In the genomic region with DNA sequence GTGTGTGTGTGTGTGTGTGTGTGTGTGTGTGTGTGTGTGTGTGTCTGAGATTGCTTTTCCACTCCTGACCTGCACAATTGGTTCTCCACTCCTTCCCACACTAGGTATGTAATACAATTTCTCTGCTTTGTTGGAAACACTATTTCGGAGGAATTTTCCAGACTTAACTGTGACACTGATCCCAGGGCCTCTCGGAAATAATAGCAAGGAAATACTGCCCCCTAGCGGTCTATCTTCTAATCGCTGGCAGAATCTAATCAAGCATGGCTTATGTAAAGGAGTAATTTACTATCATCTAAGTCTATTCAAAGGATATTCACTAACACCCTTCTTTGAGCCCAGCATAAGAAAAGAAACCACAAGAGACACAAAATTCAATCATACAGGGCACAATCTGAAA, we compare ENCODE assay signal across 9 mouse cellular contexts. TPM values are rescaled to one million over a fixed set of nuclear protein-coding genes. Genes with fewer than 3 reads are reported as not detected.
DNase-seq lines count a peak whose midpoint lies in the region; ATAC-seq and TF ChIP-seq lines count a peak whose summit lies in the region.
"Had no signal": no experiment of that assay in that cellular context is flagged by ENCODE, and none has a peak within 500 bp of the region (broad histone marks: within the 10 kb centered on the region; RNA-seq: fewer than 3 reads in every experiment).

No protein-coding gene starts in this region.

- ATAC-seq in kidney, embryonic 16.5 days (ENCODE audit: low FRiP score, low TSS enrichment), result no peak
- ATAC-seq in midbrain, embryonic 15.5 days (replicated peaks), result peak; percentile 33; the same call in 1 of the 2 replicates
- ATAC-seq in inflammation-experienced regulatory T-cells, adult 6 months, result no peak

- DNase-seq in kidney, adult 2 months, result peak; percentile 61
- peak; percentile 82 for DNase-seq in NIH3T3 (ENCODE audit: low read depth)
- peak; percentile 78 to 90 for DNase-seq in cerebellum, postnatal 10 days
- peak; percentile 26 to 61 for DNase-seq in gastrocnemius, postnatal 4 days (ENCODE audit: low spot score in 2 of 2)
- DNase-seq in left cerebral cortex, adult 18-20 months (ENCODE audit: low spot score in 2 of 2), result peak; percentile 73 to 83

- H3K36me3 ChIP-seq in kidney, adult 2 months (ENCODE audit: control insufficient read depth, insufficient read depth, low read length), result no peaks in the 10 kb centered on the region
- H3K36me3 ChIP-seq in kidney, embryonic 16.5 days (ENCODE audit: insufficient read depth, low read length), result no peaks in the 10 kb centered on the region
- no peaks in the 10 kb centered on the region for H3K36me3 ChIP-seq in midbrain, embryonic 15.5 days (replicated peaks)
- H3K36me3 ChIP-seq: embryonic facial prominence, embryonic 13.5 days had no signal

- H3K4me3 ChIP-seq in kidney, adult 2 months (ENCODE audit: insufficient read depth, low read depth, low read length), result no peak overlapping the region
- H3K4me3 ChIP-seq in kidney, embryonic 16.5 days (ENCODE audit: low read length), result no peak overlapping the region
- no peak overlapping the region for H3K4me3 ChIP-seq in midbrain, embryonic 15.5 days
- H3K4me3 ChIP-seq: embryonic facial prominence, embryonic 13.5 days had no signal

- H3K9me3 ChIP-seq in kidney, embryonic 16.5 days (ENCODE audit: low read length), result no peaks in the 10 kb centered on the region
- H3K9me3 ChIP-seq in midbrain, embryonic 15.5 days, result no peaks in the 10 kb centered on the region
- H3K9me3 ChIP-seq: embryonic facial prominence, embryonic 13.5 days had no signal

- WGBS in kidney, adult 2 months, result 5% methylated on average over 4 of the region's 4 CpGs
- WGBS in kidney, embryonic 16.5 days, result 5% methylated on average over 4 of the region's 4 CpGs
- WGBS in midbrain, embryonic 15.5 days, result 6% methylated on average over 4 of the region's 4 CpGs

- TF ChIP-seq POLR2A in kidney, adult 2 months (IDR thresholded peaks at IDR 0.05; ENCODE audit: low read depth, low read length), result no peak

- H3K4me2 ChIP-seq in kidney, embryonic 16.5 days (replicated peaks; ENCODE audit: low read depth, low read length), result no peak overlapping the region
- no peak overlapping the region for H3K4me2 ChIP-seq in midbrain, embryonic 15.5 days
- H3K4me2 ChIP-seq: embryonic facial prominence, embryonic 13.5 days had no signal

- no peak overlapping the region for H3K27ac ChIP-seq in kidney, adult 2 months (ENCODE audit: insufficient read depth, low read depth, low read length)
- no peak overlapping the region for H3K27ac ChIP-seq in kidney, embryonic 16.5 days (ENCODE audit: low read length)
- no peak overlapping the region for H3K27ac ChIP-seq in midbrain, embryonic 15.5 days
- H3K27ac ChIP-seq: embryonic facial prominence, embryonic 13.5 days had no signal

- no peaks in the 10 kb centered on the region for H3K27me3 ChIP-seq in kidney, adult 2 months (replicated peaks; ENCODE audit: control insufficient read depth, insufficient read depth, low read length)
- H3K27me3 ChIP-seq in kidney, embryonic 16.5 days (ENCODE audit: insufficient read depth, low read length), result no peaks in the 10 kb centered on the region
- no peaks in the 10 kb centered on the region for H3K27me3 ChIP-seq in midbrain, embryonic 15.5 days (replicated peaks)
- H3K27me3 ChIP-seq: embryonic facial prominence, embryonic 13.5 days had no signal

- H3K9ac ChIP-seq in kidney, embryonic 16.5 days (replicated peaks; ENCODE audit: low read length), result no peak overlapping the region
- H3K9ac ChIP-seq in midbrain, embryonic 15.5 days, result no peak overlapping the region
- H3K9ac ChIP-seq: embryonic facial prominence, embryonic 13.5 days had no signal

- H3K4me1 ChIP-seq in kidney, adult 2 months (ENCODE audit: control insufficient read depth, insufficient read depth, low read length), result no peaks in the 10 kb centered on the region
- H3K4me1 ChIP-seq in kidney, embryonic 16.5 days (ENCODE audit: insufficient read depth, low read length), result no peaks in the 10 kb centered on the region
- no peaks in the 10 kb centered on the region for H3K4me1 ChIP-seq in midbrain, embryonic 15.5 days

- TF ChIP-seq CTCF in kidney, adult 2 months (conservative IDR thresholded peaks at IDR 0.05; ENCODE audit: insufficient read depth, insufficient read length, low read depth, low read length), result no peak

RNA-seq across cellular contexts. Expression of a gene that starts 57.7 kb away (rescaled TPM):
- 0.59 and 0.62 TPM in 2 replicates for polyA plus RNA-seq in kidney, adult 2 months (2012; rRNA removed)
- polyA plus RNA-seq in kidney, embryonic 16.5 days (2015; fragmentation: Nextera tagmentation; extraction: Ambion mirVana), result 0.48 and 0.75 TPM in 2 replicates
- under 1 TPM; 0.20 to 0.49 TPM for total RNA-seq in gastrocnemius, postnatal 4 days (2021)
- total RNA-seq in left cerebral cortex, adult 18-20 months (2021), result 1 to 10 TPM in 1 of 2 experiments, under 1 TPM in 1; 0.72 to 1.5 TPM
- polyA plus RNA-seq in midbrain, embryonic 15.5 days (2015; fragmentation: Nextera tagmentation; extraction: Ambion mirVana), result 1.8 TPM in 2 replicates
- polyA plus RNA-seq in inflammation-experienced regulatory T-cells, adult 6 months (2017; shearing (Covaris generic)), result not detected
